In genomic region chr1:75869414-75869813, GRCm38 (mm10) we compare ENCODE assay signal across 14 mouse cellular contexts.
"Had no signal": no experiment of that assay in that cellular context is flagged by ENCODE, and none has a peak within 500 bp of the region (broad histone marks: within the 10 kb centered on the region; RNA-seq: fewer than 3 reads in every experiment).

No protein-coding gene starts in this region.

- ATAC-seq: hindbrain, postnatal 0 days; intestine, embryonic 16.5 days had no signal

- DNase-seq: gastrocnemius, postnatal 14 days; gastrocnemius, postnatal 36 days; heart, adult 18-20 months; heart, postnatal 14 days; heart, postnatal 36 days; kidney, adult 11 months; kidney, adult 2 months; kidney, adult 9 months; kidney, postnatal 14 days; kidney, postnatal 36 days; liver; liver, embryonic 13.5 days had no signal
